Mouse (Mus musculus): ENCODE results near the gene Pnpla8.
"Not testable (repeated sequence)": the region's sequence is repeated elsewhere in the genome, so short reads cannot be mapped to it uniquely, and the experiment has no call there.

Pnpla8 gene

GRCm38 (mm10) chr12:44269311-44269831 lies 48.2 kb downstream of the Pnpla8 start:
- DNase-seq (ENCODE audit: low spot score) = peak; percentile 78

- DNase-seq (ENCODE audit: low spot score) = no peak
Observed at GRCm38 (mm10) chr12:44274125-44274835, 53.1 kb downstream of the Pnpla8 start.

GRCm38 (mm10) chr12:44280147-44280546 lies 59.0 kb downstream of the Pnpla8 start:
- not testable (repeated sequence) for DNase-seq (ENCODE audit: low spot score)

GRCm38 (mm10) chr12:44281534-44281933 lies 60.4 kb downstream of the Pnpla8 start:
- no peak for DNase-seq (ENCODE audit: low spot score)

- DNase-seq (ENCODE audit: low spot score) = no peak
Observed at GRCm38 (mm10) chr12:44283378-44283777, 62.2 kb downstream of the Pnpla8 start.

GRCm38 (mm10) chr12:44286992-44287391 lies 65.8 kb downstream of the Pnpla8 start:
- DNase-seq (ENCODE audit: low spot score) = no peak

- peak; percentile 78 for DNase-seq (ENCODE audit: low spot score)
Observed at GRCm38 (mm10) chr12:44292281-44292680, 71.1 kb downstream of the Pnpla8 start.

DNA sequence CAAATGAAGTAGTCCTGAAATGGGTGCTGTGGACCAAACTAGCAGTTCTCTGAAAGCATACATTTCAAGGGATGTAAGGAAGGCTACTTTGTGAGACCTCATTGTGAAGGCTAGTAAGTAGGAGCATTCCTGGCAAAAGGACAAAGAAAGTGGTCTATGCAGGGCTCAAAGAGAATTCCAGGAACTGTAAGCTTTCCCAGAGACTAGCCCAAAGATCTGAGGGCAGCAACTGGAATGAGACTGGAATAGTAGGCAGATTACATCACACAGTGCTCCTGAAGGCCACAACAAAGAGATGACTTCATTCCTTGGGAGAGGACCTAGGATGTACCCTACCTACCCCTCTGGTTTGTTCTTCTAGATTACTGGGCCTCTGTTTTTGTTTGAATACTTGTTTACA lies 79.6 kb downstream of the Pnpla8 start:
- no peak for DNase-seq (ENCODE audit: low spot score)

- DNase-seq (ENCODE audit: low spot score) = no peak
Observed at GRCm38 (mm10) chr12:44304012-44304411, 82.8 kb downstream of the Pnpla8 start.

GRCm38 (mm10) chr12:44304869-44305268 lies 83.7 kb downstream of the Pnpla8 start:
- no peak for DNase-seq (ENCODE audit: low spot score)

DNA sequence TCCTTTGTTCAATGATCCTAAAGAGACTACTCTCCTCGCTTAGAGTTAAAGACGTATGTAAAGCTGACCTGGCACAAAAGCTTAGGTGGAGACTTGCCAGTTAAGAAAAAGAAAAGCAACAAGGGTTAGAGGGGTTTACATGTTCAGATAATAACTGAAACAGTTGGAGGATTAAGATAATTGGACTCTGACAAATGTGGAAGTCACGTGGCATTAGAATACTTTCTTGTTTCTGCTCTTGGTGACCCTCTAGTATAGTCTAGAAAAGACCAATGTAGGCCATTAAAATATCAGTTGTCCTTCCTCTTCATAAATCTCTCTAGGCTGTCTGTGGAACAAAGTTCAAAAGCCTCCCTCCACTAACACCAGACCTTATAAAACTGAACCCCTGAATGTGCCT lies 87.1 kb downstream of the Pnpla8 start:
- DNase-seq (ENCODE audit: low spot score) = no peak

- DNase-seq (ENCODE audit: low spot score) = no peak
Observed at GRCm38 (mm10) chr12:44315212-44315611, 94.0 kb downstream of the Pnpla8 start.

GRCm38 (mm10) chr12:44325091-44325490 lies 103.9 kb downstream of the Pnpla8 start:
- DNase-seq (ENCODE audit: low spot score) = no peak

DNA sequence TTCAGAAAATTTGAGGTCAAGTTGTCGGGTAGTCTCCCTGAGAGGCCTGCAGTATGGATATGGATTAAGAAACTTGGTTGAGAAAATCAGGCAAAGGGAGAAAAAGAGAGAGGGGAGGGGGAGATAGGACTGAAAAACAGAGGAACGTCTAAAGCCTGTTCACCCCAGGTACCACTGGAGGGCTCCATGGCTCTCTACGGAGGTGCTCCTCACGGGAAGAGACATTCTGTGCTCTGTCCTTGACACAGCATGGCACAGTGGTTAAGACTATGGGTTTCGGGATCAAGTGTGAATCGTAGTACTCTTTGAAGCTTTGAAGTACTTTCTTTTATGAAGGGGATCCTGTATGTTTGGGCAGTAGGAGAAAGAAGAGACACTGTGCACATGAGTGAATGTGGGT lies 106.3 kb downstream of the Pnpla8 start:
- DNase-seq (ENCODE audit: low spot score) = no peak

DNA sequence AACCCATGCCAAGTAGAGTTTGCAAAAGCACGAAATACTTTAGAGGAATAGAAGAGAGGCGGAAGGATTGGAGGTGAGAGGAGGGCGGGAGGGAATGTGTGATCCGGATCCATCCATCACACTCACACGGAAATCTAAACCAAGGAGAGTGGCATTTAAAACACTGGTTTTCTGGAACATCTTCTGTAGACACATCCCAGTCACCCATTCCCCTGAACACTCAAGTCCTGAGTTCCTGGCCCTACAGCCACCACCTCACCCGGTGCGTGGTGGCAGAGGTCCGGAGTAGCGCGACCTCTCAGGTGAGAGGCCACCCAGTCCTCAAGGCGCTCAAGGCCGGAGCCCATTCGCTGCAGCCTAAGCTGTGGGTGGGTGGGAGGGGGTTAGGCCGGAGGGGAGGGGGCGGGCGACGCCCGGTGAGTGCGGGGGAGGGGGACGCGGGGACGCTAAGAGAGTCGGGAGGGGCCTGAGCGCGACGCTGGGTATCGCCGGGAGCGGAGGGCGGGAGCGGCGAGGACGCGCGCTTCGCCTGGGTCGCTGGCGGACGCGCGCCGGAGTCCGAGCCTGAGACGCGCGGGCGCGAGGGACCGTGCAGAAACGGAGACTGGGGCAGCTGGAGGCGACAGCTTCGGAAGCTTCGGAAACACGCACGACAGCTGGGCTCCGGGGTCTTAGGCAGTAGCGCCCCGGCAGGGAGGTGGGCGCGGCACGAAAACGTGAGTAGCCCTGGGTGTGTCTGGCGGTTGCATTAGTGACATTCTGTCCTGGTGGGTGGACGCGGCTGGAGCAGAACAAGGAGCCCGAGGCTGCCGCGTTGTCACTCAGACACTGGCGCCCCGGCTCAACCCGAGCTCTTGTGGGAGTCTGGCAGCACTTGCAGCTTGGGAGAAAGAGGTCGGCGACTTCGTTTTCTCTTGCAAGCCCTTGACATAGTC lies 107.5 kb downstream of the Pnpla8 start, which contains the start of gene Nrcam:
Gene Nrcam (plus strand): TSS at position 505 of the 935 bp plus-strand sequence.
- DNase-seq (ENCODE audit: low spot score) = peak; percentile 60

GRCm38 (mm10) chr12:44329316-44330215 lies 108.4 kb downstream of the Pnpla8 start:
- peak; percentile 63 for DNase-seq (ENCODE audit: low spot score)

DNA sequence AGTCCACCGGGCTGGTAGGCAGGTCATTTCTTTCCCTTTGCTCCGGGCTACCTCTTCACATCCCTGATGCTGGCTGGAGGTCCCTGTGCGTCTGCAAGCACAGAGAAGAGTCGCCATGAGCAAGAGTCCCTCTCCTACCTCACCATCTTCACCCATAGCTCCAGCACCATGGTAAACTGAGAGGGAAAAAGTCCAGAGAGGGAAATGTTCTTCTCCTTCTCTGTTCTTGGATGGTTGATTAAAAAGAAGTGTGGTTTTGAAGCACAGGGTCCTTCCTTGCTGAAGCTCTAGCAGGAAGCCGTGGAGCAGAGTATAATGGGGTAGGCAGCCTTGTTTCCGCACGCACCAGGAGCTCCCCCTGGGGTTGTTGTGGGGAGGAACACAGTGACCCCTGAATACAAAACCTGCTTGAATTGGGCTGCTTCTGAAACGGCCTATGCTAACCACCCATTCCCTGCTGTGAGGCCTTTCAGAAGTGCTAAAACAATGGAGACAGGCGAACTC lies 109.1 kb downstream of the Pnpla8 start:
- no peak for DNase-seq (ENCODE audit: low spot score)

DNA sequence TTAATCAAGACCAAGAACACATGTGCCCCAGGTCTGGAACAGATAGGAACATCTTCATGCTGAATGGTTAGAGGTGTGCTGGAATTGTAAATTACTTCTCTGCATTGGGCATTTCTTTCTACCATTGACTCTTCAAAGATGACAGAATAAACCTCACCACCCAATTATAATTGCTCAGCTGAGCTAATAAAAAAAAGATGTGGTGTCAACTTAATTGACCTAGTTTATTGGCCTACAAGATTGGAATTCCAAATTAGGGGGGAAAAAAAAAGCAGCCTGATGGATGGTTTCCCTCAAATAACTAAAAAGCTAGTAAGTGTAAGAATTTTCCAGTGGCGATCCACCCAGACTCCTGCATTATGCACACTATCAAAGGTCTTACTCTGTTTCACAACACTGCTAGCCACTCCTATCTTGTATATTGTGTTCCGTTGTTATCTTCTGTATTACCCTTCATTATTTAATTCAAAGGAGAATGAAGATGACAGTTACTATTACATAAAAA lies 116.0 kb downstream of the Pnpla8 start:
- no peak for DNase-seq (ENCODE audit: low spot score)

- DNase-seq (ENCODE audit: low spot score) = no peak
Observed at GRCm38 (mm10) chr12:44338195-44338622, 117.0 kb downstream of the Pnpla8 start.

GRCm38 (mm10) chr12:44344075-44344474 lies 122.9 kb downstream of the Pnpla8 start:
- no peak for DNase-seq (ENCODE audit: low spot score)

DNA sequence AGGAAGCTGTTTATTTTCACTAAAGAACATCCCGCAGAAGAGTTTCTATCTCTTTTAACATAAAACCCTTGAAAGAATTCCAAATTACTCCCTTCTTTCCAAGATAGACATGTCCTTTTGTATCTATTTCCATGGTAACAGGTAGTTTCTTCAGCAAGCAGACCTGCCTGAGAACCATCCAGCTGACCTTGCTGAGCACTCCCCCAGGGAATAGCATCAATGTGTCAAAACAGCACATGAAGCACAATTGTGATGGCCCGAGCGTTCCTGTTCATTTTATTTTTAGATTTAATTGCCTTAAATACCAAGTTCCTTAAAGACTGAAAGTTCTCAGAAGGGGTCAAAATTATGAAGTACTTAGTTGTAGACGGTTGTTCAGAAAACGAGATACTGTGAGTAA lies 124.1 kb downstream of the Pnpla8 start:
- no peak for DNase-seq (ENCODE audit: low spot score)
